Mouse (Mus musculus): ENCODE measurements around the gene Whrn. TPM values are rescaled to one million over a fixed set of nuclear protein-coding genes. Genes with fewer than 3 reads are reported as not detected.

Whrn gene
- total RNA-seq, 1 experiment: 5.0 TPM

DNA sequence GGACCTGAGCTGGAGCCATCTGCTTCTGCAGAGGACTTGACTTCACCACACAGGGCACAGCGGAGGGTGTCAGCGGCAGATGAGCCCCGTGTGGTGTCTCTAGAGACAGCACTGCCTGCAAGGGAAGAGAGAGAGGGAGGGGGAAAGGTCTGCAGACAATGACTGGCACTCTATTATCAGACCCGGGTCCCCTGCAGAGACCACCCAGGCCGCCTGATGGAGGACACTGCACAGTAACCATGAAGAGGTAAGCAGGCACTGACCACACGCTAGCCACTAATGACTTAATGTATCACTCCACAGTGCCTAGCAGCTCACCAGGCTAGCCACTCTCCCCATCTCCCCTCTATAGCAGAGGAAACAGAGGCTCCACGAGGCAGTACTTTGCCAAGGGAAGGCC lies 124.9 kb downstream of the Whrn start:
- TF ChIP-seq ZC3H11A (IDR thresholded peaks at IDR 0.05; ENCODE audit: borderline replicate concordance, low read depth, low read length): no peak
- in situ Hi-C loops (cut with MboI; ENCODE audit: low sequenced_read_pairs in 2 of 2, unreplicated experiment in 2 of 2): no loop called here
- Histone ChIP-seq H3K4me3 (ENCODE audit: insufficient read depth in 1 of 2, low read depth in 1 of 2, low read length in 2 of 2, poor library complexity in 1 of 2, severe bottlenecking in 1 of 2) (no peak overlapping the region), H3K9me3 (ENCODE audit: control insufficient read depth, insufficient read depth, low read depth, low read length) (no peaks in the 10 kb centered on the region), H3K36me3 (ENCODE audit: control insufficient read depth, insufficient read depth, low read length, poor library complexity, severe bottlenecking) (no peaks in the 10 kb centered on the region; the same call in 1 of the 2 replicates), H3K9ac (ENCODE audit: insufficient read depth, low read depth, low read length, poor library complexity, severe bottlenecking) (no peak overlapping the region), H3K27ac (ENCODE audit: insufficient read depth, low read depth, low read length, poor library complexity, severe bottlenecking) (no peak overlapping the region), H3K4me1 (ENCODE audit: control insufficient read depth in 2 of 2, insufficient read depth in 2 of 2, low read length in 2 of 2, poor library complexity in 1 of 2) (no peaks in the 10 kb centered on the region)
- no peak for DNase-seq (ENCODE audit: low read depth, low spot score)

DNA sequence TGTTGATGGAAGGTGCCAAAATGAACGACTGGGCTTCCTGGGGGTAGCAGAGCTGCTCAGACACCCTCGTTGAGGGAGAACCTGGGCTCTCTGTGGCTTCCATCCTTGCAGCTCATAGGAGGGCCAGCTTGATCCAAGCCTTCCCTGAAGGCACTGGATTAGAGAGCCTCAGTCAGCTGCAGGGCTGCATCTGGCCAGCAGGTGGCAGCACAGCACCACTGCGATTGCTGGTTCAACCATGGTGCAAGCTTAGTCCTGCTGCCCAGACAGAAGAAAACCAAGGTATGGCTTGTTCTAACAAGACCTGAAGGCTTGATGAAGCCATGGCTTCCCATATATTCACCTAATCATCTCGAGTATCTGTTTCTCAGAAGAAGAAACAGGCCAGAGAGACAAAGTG lies 127.2 kb downstream of the Whrn start:
- no peak overlapping the region for H3K4me3 ChIP-seq (ENCODE audit: insufficient read depth in 1 of 2, low read depth in 1 of 2, low read length in 2 of 2, poor library complexity in 1 of 2, severe bottlenecking in 1 of 2)
- no peaks in the 10 kb centered on the region; the same call in 1 of the 2 replicates for H3K36me3 ChIP-seq (ENCODE audit: control insufficient read depth, insufficient read depth, low read length, poor library complexity, severe bottlenecking)

More for the DNA sequence above, 127.2 kb downstream of the Whrn start:
- DNase-seq (ENCODE audit: low read depth, low spot score): peak; percentile 52
- H3K9me3 ChIP-seq (ENCODE audit: control insufficient read depth, insufficient read depth, low read depth, low read length): no peaks in the 10 kb centered on the region
- H3K9ac ChIP-seq (ENCODE audit: insufficient read depth, low read depth, low read length, poor library complexity, severe bottlenecking): no peak overlapping the region
- in situ Hi-C loops (cut with MboI; ENCODE audit: low sequenced_read_pairs in 2 of 2, unreplicated experiment in 2 of 2): no loop called here
- no peak overlapping the region for H3K27ac ChIP-seq (ENCODE audit: insufficient read depth, low read depth, low read length, poor library complexity, severe bottlenecking)
- H3K4me1 ChIP-seq (ENCODE audit: control insufficient read depth in 2 of 2, insufficient read depth in 2 of 2, low read length in 2 of 2, poor library complexity in 1 of 2): peaks cover 0 to 2% of the 10 kb centered on the region in 2 experiments; a peak in 1 of 4 replicates
- TF ChIP-seq CHD2 (IDR thresholded peaks at IDR 0.05; ENCODE audit: low read depth, low read length) (no peak), ZC3H11A (IDR thresholded peaks at IDR 0.05; ENCODE audit: borderline replicate concordance, low read depth, low read length) (peak; percentile 65; the same call in 1 of the 2 replicates), MAFK (IDR thresholded peaks at IDR 0.05; ENCODE audit: insufficient read depth, low read depth, low read length) (no peak), ZNF384 (IDR thresholded peaks at IDR 0.05; ENCODE audit: low read depth, low read length) (no peak)

Other genes starting within 250 kb of the Whrn start
- gene Orm1, start 151.4 kb downstream of the Whrn start, total RNA-seq (2012; rRNA removed): not detected in 2 replicates
- gene Orm3, start 139.8 kb downstream of the Whrn start, total RNA-seq (2012; rRNA removed): not detected in 2 replicates
- gene Orm2, start 133.5 kb downstream of the Whrn start, total RNA-seq (2012; rRNA removed): not detected in 2 replicates
- gene Akna, start 92.6 kb downstream of the Whrn start, total RNA-seq (2012; rRNA removed): 2.7 TPM in 2 replicates
- 67.2 and 105 TPM in 2 replicates for gene Atp6v1g1, start 48.8 kb upstream of the Whrn start, total RNA-seq (2012; rRNA removed)
- 4.1 and 7.1 TPM in 2 replicates for gene Tmem268, start 62.8 kb upstream of the Whrn start, total RNA-seq (2012; rRNA removed)
- not detected in 2 replicates for gene Gm11213, start 109.3 kb upstream of the Whrn start, total RNA-seq (2012; rRNA removed)
- gene Tex48, start 126.4 kb upstream of the Whrn start, total RNA-seq (2012; rRNA removed): not detected in 2 replicates
- not detected in 2 replicates for gene Gm11214, start 167.4 kb upstream of the Whrn start, total RNA-seq (2012; rRNA removed)
- 0.11 and 0.49 TPM in 2 replicates for gene Tnfsf15, start 249.1 kb upstream of the Whrn start, total RNA-seq (2012; rRNA removed)

All from ES-E14 (cell line).